Mouse (Mus musculus) urinary bladder, postnatal 25 days (tissue): ENCODE measurements around the gene Atp10a.
"Not testable (repeated sequence)": the region's sequence is repeated elsewhere in the genome, so short reads cannot be mapped to it uniquely, and the experiment has no call there.

Experiments
- DNase-seq: peaks from one replicate; pipeline ENCODE4 v3.0.0; 2022; ENCODE audit warnings: low spot score

Atp10a gene

DNA sequence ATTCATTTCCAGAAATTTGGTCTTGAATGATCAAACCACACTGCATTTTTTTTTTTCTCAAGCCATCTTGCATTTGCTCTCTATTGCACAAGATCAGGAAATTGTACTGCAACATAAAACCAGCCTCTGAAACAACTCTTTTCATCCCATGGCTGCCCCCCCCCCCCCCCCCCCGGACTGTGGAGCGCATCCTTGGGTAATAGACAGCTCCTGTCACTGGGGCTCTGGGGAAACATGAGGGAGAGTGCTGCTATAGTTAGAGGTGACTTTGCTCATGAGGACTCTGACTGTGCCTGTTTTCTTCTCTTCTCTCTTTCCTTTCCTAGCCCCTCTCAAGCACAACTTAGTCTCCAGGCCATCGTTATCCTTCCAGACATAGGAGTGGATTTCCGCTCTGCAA lies 131.6 kb downstream of the Atp10a start:
- DNase-seq: no peak

DNA sequence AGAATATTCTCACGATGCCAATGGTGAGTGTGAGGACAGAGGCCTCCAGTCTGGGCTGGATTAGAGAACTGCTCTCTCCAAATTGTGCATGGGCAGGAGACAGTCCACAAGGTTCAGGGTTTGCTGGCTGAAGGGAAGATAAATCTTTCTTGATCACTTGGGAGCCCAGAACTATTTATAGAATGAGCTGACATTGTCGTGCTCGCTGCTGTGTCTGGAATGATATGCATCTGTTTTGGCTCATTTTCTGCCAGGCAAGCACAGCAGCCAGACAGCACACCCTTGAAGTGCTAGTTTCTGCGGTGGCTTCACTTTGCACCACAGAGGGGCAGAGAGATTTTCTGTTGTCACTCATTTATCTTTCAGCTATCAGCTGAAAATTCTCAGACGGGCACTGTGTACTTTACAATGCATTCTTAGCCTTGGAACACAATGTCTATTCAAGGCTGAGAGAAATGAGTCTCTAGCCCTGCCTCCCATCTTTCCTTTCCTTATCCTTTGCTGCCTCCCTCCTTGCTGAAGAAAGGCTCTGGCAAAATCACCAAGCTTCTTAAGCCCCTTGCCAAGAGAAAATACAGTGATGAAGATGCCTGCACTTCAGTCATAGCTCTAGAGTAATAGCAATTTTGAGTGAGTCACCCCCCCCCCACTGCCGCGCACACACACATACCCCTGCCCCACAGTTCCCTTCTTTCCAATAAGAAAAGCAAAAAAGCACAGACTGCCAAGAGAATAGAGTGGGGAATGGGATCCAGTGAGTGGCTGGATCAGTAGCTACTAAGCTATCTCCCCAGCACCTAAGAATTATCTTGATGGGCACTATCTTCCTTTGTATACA lies 132.7 kb downstream of the Atp10a start:
- DNase-seq: no peak

DNA sequence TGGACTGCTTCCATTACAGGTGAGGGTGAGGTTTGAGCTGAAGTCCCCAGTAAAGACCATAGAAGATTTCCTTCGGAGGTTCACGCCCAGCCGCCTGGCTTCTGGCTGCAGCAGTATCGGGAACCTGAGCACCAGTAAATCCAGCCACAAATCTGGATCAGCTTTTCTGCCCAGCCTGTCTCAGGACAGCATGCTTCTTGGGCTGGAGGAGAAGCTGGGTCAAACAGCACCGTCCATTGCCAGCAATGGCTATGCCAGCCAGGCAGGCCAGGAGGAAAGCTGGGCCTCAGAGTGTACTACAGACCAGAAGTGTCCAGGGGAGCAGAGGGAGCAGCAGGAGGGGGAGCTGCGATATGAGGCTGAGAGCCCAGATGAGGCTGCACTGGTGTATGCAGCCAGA lies 141.3 kb downstream of the Atp10a start:
- DNase-seq: no peak

DNA sequence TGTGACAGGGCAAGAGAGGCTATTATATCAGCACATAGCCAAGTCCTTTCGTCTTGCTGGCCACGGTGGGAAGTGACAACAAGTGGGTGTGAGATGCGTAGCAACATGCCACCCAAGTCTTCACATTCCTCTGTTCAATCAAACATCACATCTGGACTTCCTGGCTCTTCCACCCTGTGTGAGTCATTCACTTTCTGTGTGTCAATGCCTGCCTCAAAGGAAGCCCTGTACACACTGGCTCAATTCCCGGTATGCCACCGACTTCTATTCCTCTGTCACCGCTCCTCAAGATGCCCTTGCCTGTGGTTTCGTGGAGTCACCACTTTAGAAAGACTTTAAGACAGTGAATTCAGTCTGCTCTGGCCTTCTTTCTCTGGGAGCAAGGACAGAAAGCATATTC lies 144.9 kb downstream of the Atp10a start:
- no peak for DNase-seq

DNA sequence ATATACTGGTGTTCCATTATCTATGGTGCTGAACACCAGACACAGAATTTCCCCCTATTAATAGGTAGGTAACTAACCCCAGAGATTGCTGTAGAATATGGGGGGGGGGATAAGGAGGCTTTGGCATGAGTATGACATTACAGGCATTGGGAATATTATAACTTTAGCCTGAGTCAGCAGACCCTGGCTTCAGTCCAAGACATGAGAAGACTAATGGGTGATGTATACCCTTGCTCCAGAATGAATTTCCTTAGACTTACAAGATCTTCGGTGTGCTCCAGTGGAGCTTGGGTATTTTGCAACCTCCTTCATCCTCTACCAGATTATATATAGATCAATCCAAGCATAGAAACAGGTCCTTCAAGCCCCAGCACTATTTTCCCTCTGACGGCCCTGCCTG lies 145.8 kb downstream of the Atp10a start:
- no peak for DNase-seq

DNA sequence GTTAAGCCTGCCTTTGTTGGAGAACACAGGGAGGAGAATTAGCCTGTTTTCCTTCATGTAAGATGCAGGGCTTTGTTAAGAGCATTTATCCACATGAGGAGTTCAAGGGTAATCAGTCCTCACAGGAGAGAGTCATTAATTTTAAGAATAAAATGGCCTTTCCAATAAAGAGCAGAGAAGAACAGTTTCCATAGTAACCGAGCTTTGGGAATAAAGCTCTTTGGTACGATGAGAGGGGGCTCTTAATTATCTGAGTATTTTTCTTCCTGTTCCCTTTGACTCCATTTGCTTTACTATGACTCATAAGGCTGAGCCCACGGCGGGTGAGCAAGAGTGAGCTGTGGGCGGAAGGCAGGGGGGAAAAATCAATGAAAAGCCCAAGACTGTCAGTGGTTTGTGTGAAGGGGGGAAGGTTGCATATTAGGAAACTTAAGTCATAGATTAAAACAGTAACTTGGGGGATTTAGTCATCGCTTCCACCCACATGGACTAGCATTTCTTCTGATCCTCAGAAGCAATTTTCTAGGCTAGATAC lies 166.2 kb downstream of the Atp10a start:
- DNase-seq: no peak

DNA sequence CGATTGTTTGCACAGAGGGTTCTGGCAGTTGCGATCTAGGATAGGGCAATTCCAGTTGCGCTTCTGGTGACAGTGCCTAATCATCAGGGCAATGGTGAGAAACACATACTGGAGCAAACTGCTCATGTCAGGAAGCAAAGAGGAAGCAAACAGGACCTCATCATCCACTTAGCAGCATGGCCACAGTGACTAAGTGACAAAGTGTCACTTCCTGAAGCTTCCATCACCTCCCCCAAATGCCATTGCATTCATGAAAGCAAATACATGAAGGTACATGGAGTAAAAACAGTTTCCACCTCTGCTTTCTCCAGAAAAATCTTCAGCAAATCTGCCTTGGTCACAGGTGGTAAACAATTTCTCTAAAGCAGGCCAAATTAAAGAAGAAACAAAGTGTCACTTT lies 168.7 kb downstream of the Atp10a start:
- no peak for DNase-seq

DNA sequence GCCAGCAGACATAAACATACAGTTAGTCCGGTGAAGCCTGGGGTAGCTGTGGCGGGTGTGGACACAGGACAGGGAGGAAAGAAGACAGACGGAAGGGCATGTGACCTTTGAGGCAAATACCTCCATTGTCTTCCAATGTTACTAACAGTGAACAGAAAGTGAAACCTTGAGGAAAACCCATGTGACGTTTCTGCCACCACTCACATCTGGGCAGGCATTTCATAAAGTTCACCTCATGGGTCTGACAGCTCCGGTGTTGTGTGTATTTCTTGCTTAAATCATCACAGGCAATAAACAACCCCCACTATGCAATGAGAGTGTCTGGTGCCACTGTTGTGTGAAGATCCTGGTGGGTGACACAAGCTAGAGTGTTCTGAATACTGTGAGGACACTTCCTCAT lies 173.1 kb downstream of the Atp10a start:
- no peak for DNase-seq

DNA sequence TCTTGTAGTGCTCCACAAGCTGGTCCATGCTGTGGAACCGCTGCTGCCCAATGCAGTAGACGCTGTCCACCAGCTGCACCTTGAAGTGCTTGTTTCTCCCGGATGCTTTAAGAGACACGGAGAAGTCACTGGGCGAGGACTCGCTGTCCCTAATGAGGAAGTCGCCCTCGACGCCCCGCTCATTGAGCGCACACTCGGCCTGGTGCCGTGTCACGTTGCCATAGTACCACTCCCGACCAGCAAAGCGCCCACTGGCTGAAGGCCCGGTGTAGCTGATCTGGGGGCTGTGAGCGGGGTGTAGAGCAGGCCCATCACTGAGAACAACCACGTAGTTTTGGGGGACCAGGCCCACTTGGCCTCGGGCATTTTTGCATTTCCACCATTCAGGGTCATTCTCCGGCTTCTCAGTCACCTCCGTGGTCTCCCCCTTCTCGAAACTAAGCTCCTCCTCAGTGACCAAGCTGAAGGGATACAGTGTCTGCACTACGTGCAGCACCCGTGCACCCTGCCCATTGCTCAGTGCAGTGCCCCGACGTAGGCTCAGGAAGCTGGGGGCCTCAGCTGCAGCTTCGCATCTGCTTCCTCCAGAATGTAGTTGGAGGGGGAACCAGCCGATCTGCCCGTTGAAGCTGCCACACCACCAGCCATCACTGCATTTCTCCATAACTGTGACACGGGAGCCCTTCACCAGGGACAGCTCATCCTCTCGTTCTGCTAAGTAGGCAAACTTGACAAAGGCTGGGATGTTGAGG lies 181.1 kb downstream of the Atp10a start:
- DNase-seq: not testable (repeated sequence)

DNA sequence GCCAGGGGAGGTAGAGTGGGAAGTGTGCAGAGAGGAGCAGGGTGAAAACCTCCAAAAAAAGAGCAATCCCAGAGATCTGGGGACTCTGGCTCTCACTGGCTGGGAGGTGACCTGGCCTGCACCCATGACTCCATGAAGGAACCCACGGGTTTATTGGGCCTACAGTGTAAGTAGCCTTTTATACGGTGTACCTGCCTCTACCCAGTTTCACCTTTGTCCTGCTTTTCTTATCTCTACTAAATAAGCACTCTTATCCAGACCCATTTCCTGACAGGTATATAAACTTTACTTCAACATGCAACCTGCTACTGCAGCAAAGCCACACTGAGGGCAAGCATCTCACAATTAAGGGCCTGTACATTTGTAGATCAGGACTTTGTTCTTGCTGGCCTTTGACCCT lies 184.4 kb downstream of the Atp10a start:
- no peak for DNase-seq

DNA sequence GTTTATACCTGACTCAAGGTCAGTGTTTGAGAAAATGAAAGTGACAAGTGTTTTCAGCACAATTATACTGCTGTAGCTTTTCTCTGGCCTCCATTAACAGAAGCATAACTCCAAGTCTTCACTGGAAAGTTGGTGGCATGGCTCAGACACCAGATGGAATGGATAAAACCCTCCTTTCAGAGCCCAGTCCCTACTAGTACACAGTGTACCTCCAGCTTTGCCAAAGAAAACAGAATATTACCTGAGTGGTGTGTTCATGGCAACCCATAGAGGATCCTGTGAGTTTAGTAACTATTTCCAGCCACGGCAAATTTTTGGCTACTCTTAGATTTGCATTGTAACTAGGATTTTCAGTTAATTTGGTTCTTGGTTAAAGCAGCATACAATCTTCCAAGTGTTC lies 185.1 kb downstream of the Atp10a start:
- DNase-seq: no peak

DNA sequence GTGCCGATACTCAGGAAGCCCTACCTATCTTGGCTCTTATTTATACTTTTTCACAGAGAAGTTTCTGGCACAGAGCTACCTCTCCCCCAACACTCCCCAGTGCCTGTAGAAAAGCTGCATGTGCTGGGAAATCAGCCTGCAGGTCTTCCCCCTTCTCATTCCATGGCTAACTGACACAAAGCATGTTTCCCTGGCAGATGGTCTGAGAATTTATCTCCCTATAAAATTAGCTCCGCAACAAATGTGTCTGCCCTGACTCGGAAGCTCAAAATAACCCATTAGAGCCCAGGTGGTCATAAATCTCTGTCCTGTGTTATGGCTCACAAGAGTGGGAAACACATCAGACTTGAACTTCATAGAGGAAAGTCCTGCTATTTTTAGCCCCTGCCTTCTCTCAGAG lies 186.9 kb downstream of the Atp10a start:
- DNase-seq: no peak

DNA sequence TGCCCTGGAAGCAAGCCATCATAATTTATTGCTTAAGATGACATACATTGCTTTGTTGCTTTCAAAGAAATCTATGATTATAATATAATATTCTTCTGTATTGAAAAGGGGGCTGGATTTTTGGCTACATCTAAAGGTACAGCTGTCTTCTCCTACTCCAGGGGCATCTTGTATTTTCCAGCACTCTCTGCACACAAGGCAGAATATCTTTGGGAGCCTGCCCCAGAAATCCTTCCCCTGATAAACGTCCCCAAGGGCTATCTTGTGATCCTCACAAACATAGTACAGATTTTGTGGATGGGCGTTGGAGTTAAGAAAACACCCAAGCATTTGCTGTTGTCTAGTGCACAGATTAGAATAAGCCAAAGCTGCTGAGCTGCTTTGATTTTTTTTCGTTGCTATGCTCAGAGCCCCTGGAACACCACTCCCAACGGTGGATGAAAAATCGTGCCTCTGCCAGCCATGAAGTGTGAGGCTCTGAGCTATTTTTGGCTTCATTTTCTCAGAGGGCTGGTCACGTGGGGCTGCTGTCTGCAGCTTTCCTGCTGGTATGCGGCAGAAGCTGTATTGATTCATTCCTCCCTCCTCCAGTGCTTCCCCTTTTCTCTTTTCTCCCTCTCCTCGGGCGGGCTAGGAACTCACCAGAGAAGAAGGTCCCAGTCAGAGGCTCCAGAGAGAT lies 187.9 kb downstream of the Atp10a start:
- peak; percentile 23 for DNase-seq

DNA sequence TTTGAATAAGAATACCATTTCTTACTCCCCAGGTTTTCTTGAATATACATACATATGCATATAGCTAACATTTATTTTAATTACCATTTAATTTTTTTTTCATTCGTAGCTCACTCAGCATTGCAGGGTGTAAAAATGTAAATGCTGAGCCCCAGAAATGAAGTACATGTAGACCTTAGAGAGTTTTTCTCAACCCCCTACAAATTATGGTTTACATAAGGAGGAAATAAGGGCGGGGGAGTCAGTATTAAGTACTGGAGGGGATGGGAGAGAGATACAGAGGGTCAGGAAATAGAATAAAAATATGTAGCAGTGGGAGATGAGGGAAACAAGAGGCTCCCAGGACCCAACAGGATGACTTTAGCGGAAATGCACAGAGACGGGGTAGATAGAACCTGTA lies 188.5 kb downstream of the Atp10a start:
- no peak for DNase-seq

DNA sequence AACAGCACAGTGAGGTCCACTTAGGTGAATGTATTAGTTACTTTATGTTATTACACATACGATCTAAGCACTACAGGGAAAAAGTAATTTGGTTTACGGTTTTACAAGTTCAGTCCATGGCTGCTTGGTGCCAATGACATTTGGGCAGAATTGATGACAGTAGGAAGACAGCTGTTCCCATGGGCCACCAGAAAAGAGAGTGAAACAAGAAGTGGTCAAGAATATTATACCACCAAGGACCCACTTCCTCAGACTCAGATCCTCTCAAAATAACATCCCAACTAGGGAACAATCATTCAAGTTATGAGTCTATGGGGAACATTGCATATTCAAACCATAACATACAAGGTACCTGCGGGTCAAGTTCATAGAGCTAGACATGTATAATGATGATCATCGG lies 203.0 kb downstream of the Atp10a start:
- no peak for DNase-seq

DNA sequence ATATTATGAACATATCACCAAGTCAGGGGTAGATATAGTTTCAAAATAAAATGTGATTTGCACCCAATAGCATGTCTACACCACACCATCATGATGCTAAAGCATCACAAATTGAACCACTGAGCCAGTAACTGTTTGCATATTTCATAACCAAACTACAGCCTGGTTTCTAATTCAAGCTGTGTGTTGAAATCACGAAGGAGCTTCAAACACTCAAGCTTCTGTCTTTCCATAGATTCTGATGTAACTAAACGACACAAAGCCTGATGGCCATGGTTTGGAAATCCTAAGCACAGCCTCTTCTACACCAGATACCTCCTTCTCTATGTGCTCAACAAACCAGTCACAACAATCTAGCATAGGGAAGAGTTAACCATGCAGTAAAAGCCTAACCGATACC lies 207.2 kb downstream of the Atp10a start:
- DNase-seq: no peak

DNA sequence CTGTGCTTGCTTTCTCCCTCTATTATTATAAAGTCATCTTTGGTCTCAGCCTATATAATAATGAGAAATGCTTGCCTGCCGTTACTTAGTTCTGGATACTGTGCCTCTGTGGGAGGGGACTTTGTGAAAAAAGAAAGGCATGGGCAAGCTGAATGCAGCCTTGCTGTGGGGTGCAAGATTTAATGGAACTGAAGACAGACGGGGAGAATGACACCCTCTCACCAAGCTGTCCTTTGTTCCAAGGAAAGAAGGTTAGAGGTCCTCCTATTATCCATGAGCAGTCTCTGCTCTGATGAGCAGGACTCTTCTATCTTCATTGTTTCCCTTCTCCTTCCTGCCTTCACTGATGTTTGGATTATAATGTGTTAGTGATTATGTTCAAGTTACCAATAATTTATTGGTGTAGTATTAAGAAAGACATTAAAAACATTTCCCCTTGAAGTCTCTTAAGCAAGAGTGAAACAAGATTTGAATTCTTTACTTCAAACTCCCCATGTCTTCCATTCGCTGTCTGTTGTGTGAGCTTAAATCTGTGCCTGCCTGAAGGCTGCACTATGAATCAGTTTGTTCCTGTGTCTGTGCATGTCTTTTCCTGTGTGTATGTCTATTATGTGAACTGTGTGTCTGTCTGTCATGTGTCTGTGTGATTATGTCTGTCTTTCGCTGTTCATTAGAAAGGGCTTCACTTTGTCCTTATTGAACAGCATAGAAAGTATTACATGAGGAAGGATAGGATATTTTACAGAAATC lies 211.1 kb downstream of the Atp10a start:
- DNase-seq: no peak

DNA sequence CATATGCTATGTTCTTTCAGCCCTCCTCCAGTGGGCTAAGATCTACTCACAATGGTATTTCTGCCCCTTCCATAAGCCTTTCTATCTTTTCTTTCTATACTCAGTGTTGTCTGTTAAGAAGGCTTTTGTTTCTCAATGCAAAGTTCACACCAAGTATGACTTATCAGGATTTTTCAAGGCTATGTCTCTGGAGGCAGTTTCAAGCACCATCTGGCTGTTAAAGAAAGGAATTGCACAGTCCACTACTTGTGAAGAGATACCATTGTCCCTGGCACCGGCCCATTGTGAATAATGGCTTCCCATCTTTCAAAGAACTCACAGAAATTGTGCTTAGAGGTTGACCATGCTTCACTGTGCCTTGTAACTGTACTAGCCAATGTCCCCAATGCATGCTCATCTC lies 214.7 kb downstream of the Atp10a start:
- no peak for DNase-seq

DNA sequence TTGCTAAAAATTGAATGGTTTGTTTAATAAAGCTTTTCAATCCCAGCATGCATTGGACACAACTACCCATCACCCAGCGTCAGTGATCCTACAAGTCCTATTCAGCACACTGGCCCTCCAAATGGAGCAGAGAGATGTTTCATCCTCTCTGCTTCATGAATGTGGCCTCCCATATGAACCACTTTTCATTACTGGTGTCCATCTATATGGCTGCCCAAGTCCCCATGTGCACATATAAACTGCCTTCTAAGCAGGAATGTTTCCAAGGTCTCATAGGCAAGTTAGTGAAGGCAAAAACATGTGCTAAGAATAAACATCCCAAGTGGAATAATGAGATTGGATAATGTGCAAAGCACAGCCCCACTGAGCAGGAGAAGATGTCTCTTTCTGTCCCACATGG lies 217.7 kb downstream of the Atp10a start:
- DNase-seq: no peak
